Mouse (Mus musculus) testis, adult 2 months (tissue): ENCODE results near the gene Prrt4. TPM values are rescaled to one million over a fixed set of nuclear protein-coding genes. Genes with fewer than 3 reads are reported as not detected.

Experiments
- H3K27ac ChIP-seq: fragments of 200-500 bp; 2 replicates; pipeline ENCODE4 v1.5.1; 2012; ENCODE audit warnings: low read depth, low read length; ENCODE audit not compliant: control insufficient read depth, insufficient read depth
- H3K27me3 ChIP-seq: fragments of 200-500 bp; 2 replicates; pipeline ENCODE4 v1.6.1; 2012; ENCODE audit warnings: mild to moderate bottlenecking, low read length, moderate library complexity; ENCODE audit not compliant: control insufficient read depth, insufficient read depth
- H3K36me3 ChIP-seq: fragments of 200-500 bp; 2 replicates; pipeline ENCODE4 v1.6.1; 2012; ENCODE audit warnings: mild to moderate bottlenecking, low read length; ENCODE audit not compliant: control insufficient read depth, insufficient read depth
- H3K4me1 ChIP-seq: fragments of 200-500 bp; 2 replicates; pipeline ENCODE4 v1.6.1; 2012; ENCODE audit warnings: low read length; ENCODE audit not compliant: control insufficient read depth, insufficient read depth
- H3K4me3 ChIP-seq: fragments of 200-500 bp; 2 replicates; pipeline ENCODE4 v1.5.1; 2012; ENCODE audit warnings: low read depth, mild to moderate bottlenecking, low read length, moderate library complexity, mixed read lengths; ENCODE audit not compliant: control insufficient read depth
- CTCF ChIP-seq: fragments of 200-500 bp; IDR thresholded peaks from 2 replicates; pipeline ENCODE4 v1.5.1; 2012; ENCODE audit warnings: low read depth, mild to moderate bottlenecking, inconsistent platforms, low read length, moderate library complexity; ENCODE audit not compliant: control insufficient read depth, insufficient read depth, insufficient replicate concordance
- POLR2A ChIP-seq: fragments of 200-500 bp; IDR thresholded peaks from 2 replicates; pipeline ENCODE4 v1.6.1; 2012; ENCODE audit warnings: low read depth, mild to moderate bottlenecking, inconsistent platforms, low read length, moderate library complexity; ENCODE audit not compliant: control insufficient read depth
- polyA plus RNA-seq: library from polyadenylated mRNA; depleted of rRNA; stranded (reverse); fragments of >200 nt; gene quantifications from 2 replicates; pipeline ENCODE4 v1.2.3, GENCODE M21; 2012; rRNA removed

Prrt4 gene
- polyA plus RNA-seq, 1 experiment, result 0.57 TPM

GRCm38 (mm10) chr6:29143608-29144007 lies 35.8 kb downstream of the Prrt4 start:
- peaks cover 2% of the 10 kb centered on the region for H3K36me3 ChIP-seq

GRCm38 (mm10) chr6:29137441-29137840 lies 41.9 kb downstream of the Prrt4 start:
- TF ChIP-seq CTCF, result no peak
- TF ChIP-seq POLR2A, result no peak
- Histone ChIP-seq H3K4me3 (no peak overlapping the region), H3K27ac (no peak overlapping the region), H3K27me3 (no peaks in the 10 kb centered on the region), H3K4me1 (peaks cover under 1% of the 10 kb centered on the region; the same call in 1 of the 2 replicates), H3K36me3 (peaks cover 6% of the 10 kb centered on the region)

More at GRCm38 (mm10) chr6:29143608-29144007, 35.8 kb downstream of the Prrt4 start:
- Histone ChIP-seq H3K4me3 (no peak overlapping the region), H3K27ac (peak overlapping the region; percentile 18; the same call in 1 of the 2 replicates), H3K27me3 (no peaks in the 10 kb centered on the region), H3K4me1 (peaks cover 4% of the 10 kb centered on the region)
- no peak for TF ChIP-seq CTCF

- Histone ChIP-seq H3K27ac (no peak overlapping the region), H3K27me3 (no peaks in the 10 kb centered on the region), H3K4me3 (no peak overlapping the region), H3K36me3 (peaks cover 7% of the 10 kb centered on the region), H3K4me1 (no peaks in the 10 kb centered on the region)
- TF ChIP-seq POLR2A, result no peak
- no peak for TF ChIP-seq CTCF
These were observed 46.3 kb downstream of the Prrt4 start for GRCm38 (mm10) chr6:29133100-29133499.

GRCm38 (mm10) chr6:29126878-29127426 lies 52.4 kb downstream of the Prrt4 start:
- Histone ChIP-seq H3K4me1 (no peaks in the 10 kb centered on the region), H3K36me3 (peaks cover 3% of the 10 kb centered on the region), H3K27ac (no peak overlapping the region), H3K27me3 (no peaks in the 10 kb centered on the region), H3K4me3 (no peak overlapping the region)
- TF ChIP-seq CTCF (no peak), POLR2A (no peak)

- Histone ChIP-seq H3K27ac (no peak overlapping the region), H3K4me3 (no peak overlapping the region), H3K27me3 (no peaks in the 10 kb centered on the region), H3K4me1 (no peaks in the 10 kb centered on the region), H3K36me3 (no peaks in the 10 kb centered on the region; the same call in 1 of the 2 replicates)
- TF ChIP-seq POLR2A, result no peak
- no peak for TF ChIP-seq CTCF
These were observed 59.4 kb downstream of the Prrt4 start for GRCm38 (mm10) chr6:29119990-29120389.

Other genes with a start within 250 kb of the Prrt4 start
- 0.99 and 1.0 TPM in 2 replicates for gene Lep, start 119.4 kb downstream of the Prrt4 start, polyA plus RNA-seq
- 27.1 and 27.5 TPM in 2 replicates for gene Rbm28, start 14.6 kb downstream of the Prrt4 start, polyA plus RNA-seq
- 6.1 and 7.7 TPM in 2 replicates for gene Impdh1, start 36.8 kb upstream of the Prrt4 start, polyA plus RNA-seq
- gene Hilpda, start 92.9 kb upstream of the Prrt4 start, polyA plus RNA-seq, result 54.0 and 56.2 TPM in 2 replicates
- gene Fam71f2, start 100.0 kb upstream of the Prrt4 start, polyA plus RNA-seq, result 1,251 and 1,390 TPM in 2 replicates
- gene Fam71f1, start 139.6 kb upstream of the Prrt4 start, polyA plus RNA-seq, result 369 and 372 TPM in 2 replicates
- gene Calu, start 168.5 kb upstream of the Prrt4 start, polyA plus RNA-seq, result 12.0 and 13.5 TPM in 2 replicates
- not detected in 2 replicates for gene Opn1sw, start 208.9 kb upstream of the Prrt4 start, polyA plus RNA-seq
- gene Ccdc136, start 216.7 kb upstream of the Prrt4 start, polyA plus RNA-seq, result 927 and 1,013 TPM in 2 replicates